Mouse (Mus musculus) left cerebral cortex, postnatal 10 days (tissue): ENCODE measurements at regions not wholly inside any gene's neighbourhood (a gene's known extent, or its start where the extent isn't known, plus 50 kb on each side); places are given as distances from the start of the nearest gene placed in this dataset.

Source experiments
- DNase-seq, 2 experiments: peaks; one replicate each; pipeline ENCODE4 v3.0.0; 2021 to 2022; ENCODE audit warnings: low spot score in 2 of 2, mixed read lengths in 1 of 2; ENCODE audit errors: extremely low spot score in 1 of 2
- intact Hi-C: fragments of 180-260 bp; cut with DNase I; formaldehyde crosslinking; loops from one replicate; pipeline ENCODE4 v1.15.1; 2025

DNA sequence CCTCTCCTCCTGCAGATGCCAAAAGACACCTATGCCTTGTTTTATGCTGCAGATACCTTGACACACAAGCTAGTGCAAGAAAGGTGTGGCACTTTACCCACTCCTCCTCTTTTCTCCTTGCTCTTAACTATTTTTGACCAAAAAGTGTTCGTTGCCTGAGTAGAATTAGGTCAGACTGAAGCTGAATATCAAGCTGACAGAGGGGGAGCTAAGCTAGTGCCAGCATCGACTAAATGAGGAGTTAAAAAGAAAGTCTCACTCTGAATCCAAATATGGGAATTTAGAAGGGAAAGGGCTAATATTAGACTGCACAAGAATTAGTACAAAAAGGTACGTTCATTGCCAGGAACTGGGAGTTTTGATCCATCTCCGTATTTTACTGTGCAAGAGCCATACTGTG, 241.2 kb downstream of the Cog6 start:
- intact Hi-C loops = no loop called here

DNA sequence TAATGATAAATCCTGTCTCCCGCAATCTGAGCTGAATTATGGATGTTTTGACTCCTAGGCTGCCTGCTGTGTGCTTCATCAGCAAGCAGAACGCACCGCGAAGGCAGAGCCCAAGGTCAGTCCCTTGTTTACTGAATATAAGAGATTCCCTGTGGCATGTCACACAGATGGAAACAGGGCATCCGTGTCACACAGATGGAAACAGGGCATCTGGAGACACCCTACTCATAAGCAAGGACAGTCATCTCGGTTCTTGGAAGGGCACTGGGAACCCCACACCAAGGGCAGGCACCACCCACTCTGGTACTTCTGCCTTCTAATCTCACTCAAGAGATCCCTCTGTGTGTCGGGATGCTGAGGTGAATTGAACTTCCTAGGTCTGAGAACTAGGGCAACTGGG, 241.9 kb downstream of the Cog6 start:
- intact Hi-C loops = no loop called here
- no peak for DNase-seq

More for the DNA sequence above, 241.2 kb downstream of the Cog6 start:
- DNase-seq = no peak

DNA sequence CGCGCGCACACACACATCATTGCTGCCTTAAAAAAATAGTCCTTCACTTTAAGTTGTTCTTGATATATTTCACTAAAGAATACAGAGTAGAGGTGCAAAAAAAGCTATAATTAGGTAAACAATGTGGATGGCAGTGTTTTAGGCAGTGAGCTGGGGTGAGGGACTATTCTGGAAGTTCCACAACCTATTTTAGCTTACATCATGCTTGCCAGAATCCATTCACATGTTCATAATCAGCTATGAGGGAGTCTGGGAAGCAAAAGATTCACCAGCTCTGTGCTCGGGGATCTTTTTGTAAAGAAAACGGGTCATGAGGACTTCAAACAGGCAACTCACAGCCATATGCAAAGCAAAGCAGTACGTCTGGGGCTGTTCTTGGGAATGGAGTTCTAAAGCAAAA, 242.3 kb downstream of the Cog6 start:
- intact Hi-C loops = no loop called here

DNA sequence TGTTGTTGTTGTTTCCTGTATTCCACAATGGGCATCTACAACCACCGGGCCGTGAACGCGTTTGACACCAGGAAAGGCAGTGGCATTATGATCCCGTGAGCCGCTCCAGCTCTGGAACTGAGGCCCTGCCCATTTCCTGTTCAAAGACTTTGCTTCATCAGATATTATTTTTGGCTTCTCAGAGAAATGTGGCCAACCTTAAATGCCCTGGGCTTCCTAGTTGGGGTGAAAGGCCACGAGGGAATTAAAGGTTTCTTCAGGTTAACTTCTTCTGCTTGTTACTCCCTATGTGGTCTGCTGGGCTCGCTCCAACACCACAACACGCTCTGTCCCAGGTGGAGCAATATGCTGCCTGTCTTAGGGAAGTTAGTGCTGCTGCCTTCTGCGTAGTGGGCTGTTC, 249.8 kb downstream of the Cog6 start:
- peak in 1 of 2 experiments; percentile 36 for DNase-seq
- intact Hi-C loops = no loop called here

More for the DNA sequence above, 242.3 kb downstream of the Cog6 start:
- DNase-seq = no peak

DNA sequence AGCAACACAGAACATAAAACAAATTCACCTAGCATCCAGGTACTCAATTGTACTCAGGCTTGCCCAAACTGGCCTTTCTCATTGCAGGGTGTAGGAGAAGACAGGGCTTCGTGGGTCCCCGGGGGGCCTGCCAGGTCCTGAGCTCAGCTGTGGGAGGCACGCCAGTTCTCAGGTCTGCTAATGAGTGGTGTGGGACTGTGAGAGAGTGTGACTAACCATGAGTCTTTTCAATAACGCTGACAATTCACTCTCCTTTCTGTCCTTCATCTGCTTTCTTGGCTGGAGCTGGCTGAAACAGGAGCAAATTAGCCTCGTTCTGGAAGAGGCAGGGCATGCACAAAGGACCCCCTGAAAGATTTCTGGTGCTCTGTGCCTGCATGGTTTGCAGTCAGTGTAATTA, 250.2 kb downstream of the Cog6 start:
- peak in 1 of 2 experiments; percentile 21 for DNase-seq
- intact Hi-C loops = no loop called here

DNA sequence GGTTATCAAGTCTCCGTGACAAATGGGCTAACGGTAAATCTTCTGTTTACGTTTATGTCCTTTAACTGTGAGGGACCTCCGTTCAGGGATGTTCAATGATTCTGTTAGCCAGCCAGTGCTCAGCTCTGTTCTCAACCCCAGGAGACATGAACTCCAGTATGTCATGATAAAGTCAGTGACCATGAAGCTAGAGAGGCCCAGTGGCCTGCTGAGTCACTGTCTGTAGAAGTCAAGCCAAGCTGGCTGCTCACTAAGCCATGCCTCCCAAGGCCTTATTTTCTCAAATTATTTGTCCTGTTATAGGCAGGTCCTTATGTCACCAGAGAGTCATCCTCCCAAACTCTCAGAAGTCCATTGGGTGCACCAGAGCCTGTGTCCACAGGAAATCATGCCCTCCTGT, 252.9 kb downstream of the Cog6 start:
- DNase-seq = no peak
- intact Hi-C loops = no loop called here

DNA sequence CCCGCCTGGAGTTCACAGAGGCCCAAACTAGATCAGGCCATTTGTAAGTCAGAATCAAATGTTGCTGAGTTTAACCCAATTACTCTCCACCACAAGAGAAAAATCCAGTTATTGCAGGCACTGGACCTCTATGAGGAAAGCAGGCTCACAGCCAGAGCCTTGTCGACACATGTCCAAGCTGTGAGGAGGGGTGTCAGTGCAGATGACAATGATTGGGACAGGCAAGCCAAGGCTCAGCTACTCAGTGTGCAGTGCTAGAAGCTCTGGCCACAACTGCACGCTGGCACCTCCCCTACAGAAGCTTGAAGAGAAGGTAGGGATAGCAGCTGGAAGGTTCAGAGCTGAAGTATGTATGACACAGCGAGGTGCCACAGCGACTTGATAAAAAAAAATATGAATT, 253.4 kb downstream of the Cog6 start:
- intact Hi-C loops = no loop called here
- DNase-seq = no peak

DNA sequence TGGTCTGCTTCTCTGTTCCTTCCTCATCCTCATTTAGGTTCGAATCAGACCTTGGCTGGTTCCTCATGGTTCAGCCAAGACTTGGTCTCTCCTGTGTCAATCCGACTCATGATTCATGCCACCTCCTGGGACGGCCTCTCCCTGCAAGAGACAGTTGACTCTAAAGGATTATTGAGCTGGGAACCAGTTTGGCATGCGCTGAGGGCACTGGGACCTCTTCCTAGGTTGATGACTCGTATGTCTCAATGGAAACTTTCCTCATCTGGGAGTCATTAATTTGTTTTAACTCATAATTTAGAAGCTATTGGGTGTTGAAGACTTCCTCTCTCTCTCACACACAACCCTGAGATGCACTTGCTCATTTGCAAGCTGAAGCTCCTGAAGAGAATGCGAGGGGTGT, 254.5 kb downstream of the Cog6 start:
- intact Hi-C loops = no loop called here
- DNase-seq = no peak

DNA sequence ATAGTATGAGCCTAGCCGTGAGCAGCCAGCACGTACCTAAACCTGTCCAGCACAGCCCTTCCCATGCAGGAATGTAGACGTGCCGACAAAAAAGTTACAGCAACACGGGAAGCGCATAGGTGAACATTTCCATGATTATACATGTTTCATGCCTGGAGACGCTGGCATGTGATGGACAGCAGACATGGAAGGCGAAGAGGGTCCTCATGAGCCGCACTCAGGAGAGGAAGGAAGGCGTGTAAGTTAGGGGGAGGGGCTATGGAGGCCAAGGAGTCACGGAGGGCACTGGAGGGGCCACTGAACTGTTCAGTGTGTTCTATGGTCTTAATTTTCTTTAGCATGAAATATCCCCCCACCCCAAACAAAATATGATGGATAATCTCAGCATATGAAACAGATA, 257.2 kb downstream of the Cog6 start:
- intact Hi-C loops = loop anchor here (5.0 kb wide), 1 partner anchor 498 kb away; no protein-coding TSS in a partner anchor
- no peak for DNase-seq

DNA sequence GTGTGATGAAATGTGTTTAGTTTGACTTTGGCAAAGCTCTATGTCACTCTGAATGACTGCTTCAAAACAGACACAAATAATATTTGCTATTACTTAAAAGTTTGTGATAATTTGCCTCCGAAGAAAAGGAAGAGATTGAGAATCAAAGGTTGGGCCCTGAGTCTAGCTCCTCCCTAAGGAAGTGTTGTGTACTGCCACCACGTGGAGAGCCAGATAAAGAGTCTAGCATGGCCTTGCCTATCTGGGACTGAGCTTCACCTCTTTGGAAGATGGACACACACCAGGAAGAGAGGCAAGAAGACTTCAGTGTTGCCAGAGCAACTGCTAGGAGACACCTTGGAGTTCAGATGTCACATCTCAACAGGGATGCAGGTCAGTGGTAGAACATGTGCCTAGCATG, 258.5 kb downstream of the Cog6 start:
- peak in 1 of 2 experiments; percentile 42 for DNase-seq
- intact Hi-C loops = loop anchor here (5.0 kb wide), 1 partner anchor 496 kb away; no protein-coding TSS in a partner anchor

DNA sequence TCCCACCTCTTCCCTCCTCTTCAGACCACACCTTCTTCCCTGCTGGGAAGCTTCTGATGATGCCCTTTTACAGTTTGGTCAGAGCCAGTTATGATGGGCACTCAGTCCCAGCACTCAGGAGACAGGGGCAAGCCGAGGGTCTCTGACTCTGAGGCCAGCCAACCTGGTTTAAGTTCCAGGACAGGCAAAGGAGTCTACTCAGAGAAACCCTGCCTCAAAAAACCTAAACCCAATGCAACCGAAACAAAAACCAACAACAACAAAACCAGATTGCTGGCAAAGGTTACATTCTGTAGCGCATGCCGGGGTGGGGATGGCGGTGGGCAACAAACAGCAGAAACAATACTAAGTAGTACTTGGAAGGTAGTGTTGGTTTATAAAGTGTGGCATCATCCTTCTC, 260.2 kb downstream of the Cog6 start:
- intact Hi-C loops = loop anchor here (5.0 kb wide), 1 partner anchor 495 kb away; no protein-coding TSS in a partner anchor
- no peak for DNase-seq

DNA sequence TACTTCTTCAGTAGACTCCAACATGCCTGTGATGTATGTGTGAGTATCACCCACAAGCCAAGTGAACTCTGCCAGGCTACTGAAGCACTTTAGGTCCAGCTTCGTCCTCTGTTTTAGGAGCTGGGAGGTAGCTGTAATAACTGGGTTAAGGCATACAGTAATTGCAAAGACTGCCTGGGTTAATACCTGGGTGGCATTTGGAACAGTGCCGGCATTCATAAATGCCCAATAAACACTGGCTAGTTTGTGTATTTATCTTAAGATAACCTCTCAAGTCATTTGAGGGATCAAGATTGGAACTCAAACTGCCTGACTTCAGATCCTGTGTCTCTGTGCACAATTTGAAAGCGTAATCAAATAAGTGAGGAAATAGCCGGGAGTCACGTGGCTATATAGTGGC, 261.0 kb downstream of the Cog6 start:
- DNase-seq = no peak
- intact Hi-C loops = loop anchor here (5.0 kb wide), 1 partner anchor 494 kb away; no protein-coding TSS in a partner anchor

DNA sequence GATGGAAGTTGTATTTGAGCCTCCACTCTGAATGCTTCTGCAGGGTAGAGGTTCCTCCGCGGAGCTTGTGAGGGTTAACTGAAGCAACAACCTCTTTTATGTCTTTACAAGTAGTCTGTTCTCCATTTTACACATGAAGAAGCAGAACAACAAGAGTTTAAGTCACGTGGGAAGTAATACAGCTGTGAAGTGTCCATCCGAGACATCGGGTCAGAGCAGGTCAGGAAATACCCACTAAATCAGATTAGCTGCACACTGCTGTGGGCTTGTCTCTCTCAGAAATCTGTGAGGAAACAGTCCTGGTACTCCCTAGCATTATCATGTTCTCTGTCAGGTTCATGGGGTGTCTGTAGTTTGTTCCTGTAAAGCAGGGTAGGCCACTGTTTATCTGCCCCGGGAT, 262.1 kb downstream of the Cog6 start:
- DNase-seq = no peak
- intact Hi-C loops = loop anchor here (5.0 kb wide), 1 partner anchor 493 kb away; no protein-coding TSS in a partner anchor

DNA sequence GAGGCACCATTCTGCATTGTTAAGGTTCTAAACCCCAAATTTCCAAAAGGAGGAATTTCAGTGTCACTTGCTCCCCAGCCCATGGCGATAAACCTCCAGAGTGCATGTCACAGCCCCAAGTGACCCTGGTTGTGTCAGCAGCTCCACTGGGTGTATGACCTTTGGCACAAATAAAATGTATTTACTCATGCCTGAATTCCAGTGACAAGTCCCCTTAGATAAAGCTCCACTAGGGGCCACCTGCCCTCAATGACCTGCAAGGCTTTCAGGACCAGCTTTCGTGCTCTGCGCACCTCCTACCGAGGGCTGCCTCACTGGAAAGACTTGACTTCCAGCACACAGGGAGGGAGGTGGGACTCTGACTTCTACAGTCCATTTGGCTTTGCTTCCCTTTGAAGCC, 262.6 kb downstream of the Cog6 start:
- no peak for DNase-seq
- intact Hi-C loops = no loop called here

DNA sequence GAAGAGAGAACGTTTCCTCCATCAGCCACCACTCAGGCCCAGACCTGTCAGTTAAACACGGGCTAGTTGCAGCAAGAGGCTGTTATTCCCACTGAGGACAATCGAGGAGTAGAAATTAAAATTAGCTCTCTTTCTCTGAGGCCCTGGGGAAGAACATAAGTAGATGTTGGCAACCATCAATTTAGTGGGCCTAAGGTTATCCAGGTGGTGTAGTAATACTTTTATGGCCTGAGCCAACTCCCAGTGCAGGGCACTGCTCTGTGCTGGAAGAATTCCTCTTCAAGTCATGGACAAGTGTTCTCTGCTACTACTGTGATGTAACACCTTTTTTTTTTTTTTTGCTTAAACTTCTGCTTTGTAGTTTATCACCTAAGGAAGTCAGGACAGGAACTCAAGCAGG, 270.1 kb downstream of the Cog6 start:
- DNase-seq = no peak
- intact Hi-C loops = no loop called here

DNA sequence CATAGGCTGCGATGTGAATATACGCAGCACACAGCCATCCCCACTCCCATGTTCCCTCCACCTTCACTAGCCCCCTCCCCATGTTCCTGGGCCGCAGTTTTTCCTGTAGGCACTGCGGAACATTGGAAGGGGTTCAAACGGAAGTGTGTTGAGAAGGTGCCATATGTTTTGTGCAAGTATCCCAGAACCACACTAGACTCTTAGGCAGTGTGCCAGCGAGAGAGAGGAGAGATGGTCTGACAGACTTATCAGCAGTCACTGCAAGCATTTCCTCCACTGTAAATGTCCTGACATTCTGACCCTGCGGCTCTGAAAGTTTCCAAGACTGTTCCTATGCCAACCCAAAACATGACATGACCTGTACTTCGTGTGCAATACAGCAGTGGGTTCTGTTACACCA, 272.7 kb downstream of the Cog6 start:
- intact Hi-C loops = no loop called here

DNA sequence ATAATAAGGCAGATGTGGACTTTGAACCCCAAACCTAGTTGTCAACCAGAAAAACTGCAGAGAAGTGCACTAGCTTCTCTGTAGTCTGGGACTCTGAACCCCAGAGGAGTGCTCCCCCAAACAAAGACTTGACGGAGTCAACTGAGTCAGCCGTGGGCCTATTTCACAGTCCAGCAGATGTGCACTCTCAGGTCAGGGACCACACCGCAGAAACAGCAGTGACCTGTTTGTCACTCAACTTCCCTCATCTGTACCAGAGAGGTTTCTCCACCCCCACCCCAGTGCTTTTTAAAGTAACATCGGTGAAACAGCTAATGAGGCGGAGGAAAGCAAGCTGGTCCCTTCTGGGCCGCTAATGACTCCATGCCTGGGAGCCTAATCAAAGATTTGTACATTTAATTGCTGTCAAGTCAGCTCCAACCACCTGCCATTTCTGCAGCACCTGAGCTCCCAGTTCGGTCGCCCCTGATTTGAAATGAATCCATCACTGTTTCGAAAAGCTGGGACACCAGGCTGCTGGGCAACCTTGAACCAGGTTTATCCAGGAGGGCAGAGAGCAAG, 276.5 kb downstream of the Cog6 start:
- intact Hi-C loops = no loop called here
- DNase-seq = no peak

More for the DNA sequence above, 272.7 kb downstream of the Cog6 start:
- peak in 1 of 2 experiments; percentile 40 for DNase-seq

DNA sequence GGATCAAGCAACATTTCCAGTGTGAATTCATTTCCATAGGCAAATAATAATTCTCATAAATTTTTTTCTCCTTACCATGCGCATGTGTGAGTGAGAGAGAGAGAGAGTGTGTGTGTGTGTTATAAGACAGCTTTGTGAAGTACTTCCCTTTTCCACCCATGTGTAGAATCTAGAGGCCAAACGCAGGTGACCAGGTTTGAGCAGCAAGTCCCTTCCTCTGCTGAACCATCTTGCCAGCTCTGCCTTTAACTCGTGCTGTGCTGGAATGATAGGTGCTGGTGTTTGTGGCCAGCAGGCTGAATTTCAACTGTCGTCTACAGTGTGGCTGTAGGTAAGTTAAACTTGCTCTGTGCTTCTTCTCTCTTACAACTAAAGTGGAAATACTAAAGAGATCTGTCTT, 277.5 kb downstream of the Cog6 start:
- intact Hi-C loops = no loop called here
- DNase-seq = no peak

DNA sequence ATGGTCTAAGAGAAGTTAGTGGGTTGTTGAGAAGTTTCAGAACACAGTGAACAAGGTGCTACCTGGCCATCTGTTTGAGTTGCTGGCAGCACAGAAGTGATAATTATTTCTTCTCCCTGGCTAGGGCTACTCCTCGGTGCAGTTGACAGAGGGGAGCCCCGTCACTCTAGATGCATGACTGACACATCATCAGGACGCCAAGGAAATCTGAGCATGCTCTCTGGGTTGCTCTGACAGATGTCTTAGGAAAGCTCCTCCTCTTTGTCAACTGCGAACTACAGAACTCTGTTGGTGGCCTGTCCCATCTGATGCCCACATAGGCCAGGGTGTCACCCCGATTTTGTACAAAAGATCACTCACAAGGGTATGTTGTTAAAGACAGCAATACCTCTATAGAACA, 278.7 kb downstream of the Cog6 start:
- intact Hi-C loops = no loop called here
- no peak for DNase-seq

DNA sequence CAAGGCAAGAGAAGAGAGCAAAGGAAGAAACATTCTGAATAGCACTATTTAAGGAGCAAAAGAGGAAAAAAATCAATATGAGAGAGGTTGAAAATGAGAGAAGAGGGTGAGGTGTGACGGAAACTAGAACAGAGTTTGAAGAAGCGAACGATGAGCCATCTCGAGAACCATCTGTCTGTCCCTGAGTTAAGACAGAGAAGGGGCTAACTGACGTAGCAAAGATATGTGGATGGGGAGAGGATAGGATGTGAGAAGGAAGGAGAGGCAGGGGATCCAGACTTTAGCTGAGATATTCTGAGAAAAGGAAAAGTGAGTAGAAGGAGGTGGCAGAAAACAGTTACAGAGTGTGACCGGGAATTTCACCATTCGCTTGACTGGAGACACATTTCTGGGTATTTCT, 281.1 kb downstream of the Cog6 start:
- intact Hi-C loops = no loop called here
- DNase-seq = no peak

DNA sequence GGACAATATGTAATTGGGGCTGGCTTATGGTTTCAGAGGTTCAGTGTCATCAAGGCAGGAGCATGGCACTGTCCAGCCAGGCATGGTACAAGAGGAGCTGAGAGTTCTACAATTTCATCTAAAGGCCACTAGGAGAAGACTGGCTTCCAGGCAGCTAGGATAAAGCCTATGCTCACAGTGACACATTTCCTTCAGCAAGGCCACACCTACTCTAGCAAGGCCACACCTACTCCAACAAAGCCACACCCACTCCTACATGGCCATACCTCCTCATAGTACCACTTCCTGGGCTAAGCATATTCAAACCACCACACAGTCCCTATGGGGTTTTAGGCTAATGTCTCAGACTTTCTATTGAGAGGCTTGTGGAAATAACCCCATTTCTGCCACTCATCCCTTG, 285.1 kb downstream of the Cog6 start:
- intact Hi-C loops = no loop called here
- no peak for DNase-seq
